Mouse (Mus musculus) heart, embryonic 15.5 days (tissue): ENCODE results near the gene Hoxa13. TPM values are rescaled to one million over a fixed set of nuclear protein-coding genes. Genes with fewer than 3 reads are reported as not detected.

Experiments
- ATAC-seq: fragments of 200-750 bp; cut with Nextera tagmentation; replicated peaks from 2 replicates; pipeline ENCODE4 v1.8.0; 2017; ENCODE audit warnings: low read depth, moderate TSS enrichment; ENCODE audit not compliant: insufficient number of reproducible peaks, insufficient read depth, low FRiP score
- H3K27ac ChIP-seq: fragments of 300-500 bp; sonication (generic); 2 replicates; pipeline ENCODE4 v1.5.1; 2015; ENCODE audit warnings: mild to moderate bottlenecking, inconsistent platforms
- H3K27me3 ChIP-seq: fragments of 300-500 bp; sonication (generic); 2 replicates; pipeline ENCODE4 v1.6.1; 2015; ENCODE audit warnings: inconsistent platforms
- H3K36me3 ChIP-seq: fragments of 300-500 bp; sonication (generic); 2 replicates; pipeline ENCODE4 v1.6.1; 2015; ENCODE audit warnings: mild to moderate bottlenecking, inconsistent platforms
- H3K4me1 ChIP-seq: fragments of 300-500 bp; sonication (generic); replicated peaks from 2 replicates; pipeline ENCODE4 v1.6.1; 2015; ENCODE audit warnings: inconsistent platforms
- H3K4me2 ChIP-seq: fragments of 300-500 bp; sonication (generic); 2 replicates; pipeline ENCODE4 v1.6.1; 2015; ENCODE audit warnings: inconsistent platforms, mild to moderate bottlenecking, moderate library complexity
- H3K4me3 ChIP-seq: fragments of 300-500 bp; sonication (generic); 2 replicates; pipeline ENCODE4 v1.5.1; 2015; ENCODE audit warnings: mild to moderate bottlenecking, inconsistent platforms
- H3K9ac ChIP-seq: fragments of 300-500 bp; sonication (generic); 2 replicates; pipeline ENCODE4 v1.6.1; 2015; ENCODE audit warnings: mild to moderate bottlenecking, inconsistent platforms
- H3K9me3 ChIP-seq: fragments of 300-500 bp; sonication (generic); replicated peaks from 2 replicates; pipeline ENCODE4 v1.6.1; 2016; ENCODE audit warnings: inconsistent platforms
- WGBS: fragments of 180-500 bp; shearing (Covaris S2); methylation state at CpG from one replicate; pipeline ENCODE4 v1.1.7; 2015; ENCODE audit warnings: mixed read lengths; 5-methylcytosine and 5-hydroxymethylcytosine counted together
- polyA plus RNA-seq: library from polyadenylated mRNA; unstranded; fragments of >200 nt; fragmentation: Nextera tagmentation; extraction: Ambion mirVana; gene quantifications from 2 replicates; pipeline ENCODE4 v1.2.1, GENCODE M21; 2015

Hoxa13 gene
- polyA plus RNA-seq, 1 experiment from 2014 or later = not detected

- 2% methylated on average over 35 of the region's 35 CpGs for WGBS
- no peaks in the 10 kb centered on the region for H3K9me3 ChIP-seq
- no peak within 1 kb of the TSS for H3K9ac ChIP-seq
- H3K4me1 ChIP-seq = peaks cover 10% of the 10 kb centered on the region
- 0 out of 2 replicates have a peak, but pooled peaks have one; percentile 33 for ATAC-seq
- peaks cover 99% of the 10 kb centered on the region for H3K27me3 ChIP-seq
- no peak within 1 kb of the TSS for H3K27ac ChIP-seq
- H3K36me3 ChIP-seq = no peaks in the 10 kb centered on the region
- H3K4me2 ChIP-seq = peak within 1 kb of the TSS; percentile 43
- peak within 1 kb of the TSS; percentile 28 for H3K4me3 ChIP-seq
Observed at GRCm38 (mm10) chr6:52240389-52241000, 20.2 kb downstream of the Hoxa13 start, which contains the start of gene Hoxa10. Gene Hoxa10 (minus strand): TSS chr6:52240854.

- no peak for ATAC-seq
- Histone ChIP-seq H3K27me3 (peaks cover 99% of the 10 kb centered on the region), H3K4me3 (peak overlapping the region; percentile 28), H3K36me3 (no peaks in the 10 kb centered on the region), H3K9me3 (no peaks in the 10 kb centered on the region), H3K27ac (no peak overlapping the region), H3K9ac (no peak overlapping the region), H3K4me2 (peak overlapping the region; percentile 43), H3K4me1 (peaks cover 4% of the 10 kb centered on the region)
- WGBS = 3% methylated on average over 30 of the region's 30 CpGs
Observed at GRCm38 (mm10) chr6:52239625-52240388, 20.9 kb downstream of the Hoxa13 start.

- Histone ChIP-seq H3K9ac (no peak overlapping the region), H3K4me2 (no peak overlapping the region), H3K27me3 (peaks cover 99% of the 10 kb centered on the region), H3K9me3 (no peaks in the 10 kb centered on the region), H3K4me1 (peaks cover 10% of the 10 kb centered on the region), H3K36me3 (no peaks in the 10 kb centered on the region), H3K4me3 (no peak overlapping the region), H3K27ac (no peak overlapping the region)
- no peak for ATAC-seq
- WGBS = 7% methylated on average over 7 of the region's 7 CpGs
Observed at GRCm38 (mm10) chr6:52238976-52239375, 21.7 kb downstream of the Hoxa13 start.

- Histone ChIP-seq H3K4me2 (no peak overlapping the region), H3K36me3 (no peaks in the 10 kb centered on the region)
- 5% methylated on average over 7 of the region's 7 CpGs for WGBS
Observed at GRCm38 (mm10) chr6:52238155-52238545, 22.5 kb downstream of the Hoxa13 start.

GRCm38 (mm10) chr6:52237346-52238154 is 23.1 kb downstream of the Hoxa13 start:
- ATAC-seq = no peak
- Histone ChIP-seq H3K4me3 (no peak overlapping the region), H3K9me3 (no peaks in the 10 kb centered on the region), H3K27ac (no peak overlapping the region), H3K9ac (no peak overlapping the region), H3K36me3 (no peaks in the 10 kb centered on the region), H3K4me2 (no peak overlapping the region), H3K4me1 (peaks cover 12% of the 10 kb centered on the region), H3K27me3 (peaks cover 99% of the 10 kb centered on the region)
- WGBS = 11% methylated on average over 10 of the region's 10 CpGs

More at GRCm38 (mm10) chr6:52238155-52238545, 22.5 kb downstream of the Hoxa13 start:
- Histone ChIP-seq H3K27ac (no peak overlapping the region), H3K27me3 (peaks cover 99% of the 10 kb centered on the region), H3K4me1 (peaks cover 12% of the 10 kb centered on the region), H3K9ac (no peak overlapping the region), H3K9me3 (no peaks in the 10 kb centered on the region), H3K4me3 (no peak overlapping the region)
- no peak for ATAC-seq

- Histone ChIP-seq H3K4me3 (no peak overlapping the region), H3K4me1 (peaks cover 14% of the 10 kb centered on the region), H3K27ac (no peak overlapping the region), H3K9ac (no peak overlapping the region), H3K36me3 (no peaks in the 10 kb centered on the region), H3K9me3 (no peaks in the 10 kb centered on the region), H3K4me2 (no peak overlapping the region), H3K27me3 (peaks cover 99% of the 10 kb centered on the region)
- 14% methylated on average over 3 of the region's 3 CpGs for WGBS
- no peak for ATAC-seq
Observed at GRCm38 (mm10) chr6:52236806-52237205, 23.9 kb downstream of the Hoxa13 start.

- Histone ChIP-seq H3K9me3 (no peaks in the 10 kb centered on the region), H3K27ac (no peak overlapping the region), H3K4me2 (no peak overlapping the region), H3K36me3 (no peaks in the 10 kb centered on the region), H3K9ac (no peak overlapping the region), H3K27me3 (peaks cover 97% of the 10 kb centered on the region), H3K4me1 (peaks cover 14% of the 10 kb centered on the region), H3K4me3 (no peak overlapping the region)
- no peak for ATAC-seq
- WGBS = 23% methylated on average over 6 of the region's 6 CpGs
Observed at GRCm38 (mm10) chr6:52235866-52236265, 24.8 kb downstream of the Hoxa13 start.

- H3K4me1 ChIP-seq = peaks cover 18% of the 10 kb centered on the region
- 31% methylated on average over 9 of the region's 9 CpGs for WGBS
- no peak overlapping the region for H3K9ac ChIP-seq
- H3K4me3 ChIP-seq = no peak overlapping the region
- H3K27ac ChIP-seq = no peak overlapping the region
- H3K27me3 ChIP-seq = peaks cover 97% of the 10 kb centered on the region
- no peaks in the 10 kb centered on the region for H3K36me3 ChIP-seq
- no peak overlapping the region for H3K4me2 ChIP-seq
- no peaks in the 10 kb centered on the region for H3K9me3 ChIP-seq
- no peak for ATAC-seq
Observed at GRCm38 (mm10) chr6:52235267-52235666, 25.4 kb downstream of the Hoxa13 start.

- ATAC-seq = no peak
- Histone ChIP-seq H3K9me3 (no peaks in the 10 kb centered on the region), H3K4me1 (peaks cover 14% of the 10 kb centered on the region), H3K9ac (no peak overlapping the region), H3K4me3 (peak overlapping the region; percentile 21), H3K27ac (no peak overlapping the region), H3K4me2 (peak overlapping the region; percentile 29; the same call in 1 of the 2 replicates), H3K27me3 (peaks cover 97% of the 10 kb centered on the region), H3K36me3 (no peaks in the 10 kb centered on the region)
- 2% methylated on average over 68 of the region's 68 CpGs for WGBS
Observed at GRCm38 (mm10) chr6:52234428-52235140, 26.1 kb downstream of the Hoxa13 start.

- Histone ChIP-seq H3K4me3 (peak overlapping the region; percentile 21), H3K9me3 (no peaks in the 10 kb centered on the region), H3K4me1 (peaks cover 14% of the 10 kb centered on the region), H3K27ac (no peak overlapping the region), H3K27me3 (peaks cover 98% of the 10 kb centered on the region), H3K36me3 (no peaks in the 10 kb centered on the region), H3K4me2 (peak overlapping the region; percentile 29; the same call in 1 of the 2 replicates), H3K9ac (no peak overlapping the region)
- 0 out of 2 replicates have a peak, but pooled peaks have one; percentile 33 for ATAC-seq
- 2% methylated on average over 70 of the region's 70 CpGs for WGBS
Observed at GRCm38 (mm10) chr6:52233546-52234427, 26.9 kb downstream of the Hoxa13 start.
